Mouse (Mus musculus) kidney, adult 2 months (tissue): ENCODE measurements around the gene Rapgef1.

Experiments
- CTCF ChIP-seq: fragments of 200-500 bp; conservative IDR thresholded peaks from 2 replicates; pipeline ENCODE4 v1.5.1; 2011; ENCODE audit warnings: low read depth, mild to moderate bottlenecking, control low read depth, low read length, moderate library complexity, mixed read lengths; ENCODE audit not compliant: insufficient read depth, insufficient read length
- POLR2A ChIP-seq: fragments of 200-500 bp; IDR thresholded peaks from one replicate; pipeline ENCODE4 v1.6.1; 2011; ENCODE audit warnings: low read depth, low read length, control low read depth

GRCm38 (mm10) chr2:29707731-29708130 is 88.2 kb downstream of the Rapgef1 start:
- TF ChIP-seq POLR2A (no peak), CTCF (peak; percentile 54)
